Mouse (Mus musculus) embryonic fibroblast, embryonic 13.5 days (primary cell): Measurements from ENCODE around the gene Gfra1.

ENCODE experiments used
- CTCF ChIP-seq: IDR thresholded peaks from 2 replicates; pipeline ENCODE4 v1.5.1; 2011; ENCODE audit warnings: mild to moderate bottlenecking, control low read depth, low read length, moderate library complexity, borderline replicate concordance; ENCODE audit not compliant: insufficient read depth
- POLR2A ChIP-seq: IDR thresholded peaks from 2 replicates; pipeline ENCODE4 v1.6.1; 2011; ENCODE audit warnings: low read depth, mild to moderate bottlenecking, control low read depth, low read length, moderate library complexity

DNA sequence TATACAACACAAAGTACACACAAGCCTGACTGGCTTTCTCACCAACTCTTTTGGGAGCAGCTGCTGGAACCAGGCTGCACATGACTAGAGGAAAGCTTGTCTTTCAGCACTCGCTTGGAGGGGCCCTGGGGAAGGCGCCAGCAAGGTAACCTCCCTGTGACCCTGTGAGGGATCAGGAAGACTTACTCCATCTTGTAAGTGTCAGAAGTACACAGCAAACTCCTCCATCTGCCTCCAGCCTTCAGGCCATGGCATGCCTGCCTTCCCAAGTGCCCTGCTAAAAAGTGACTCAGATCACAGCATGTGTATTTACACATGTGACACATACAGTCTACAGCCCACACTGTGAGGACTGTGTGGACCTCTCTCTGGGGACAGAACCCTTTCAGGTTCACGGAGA is 36.0 kb downstream of the Gfra1 start:
- TF ChIP-seq POLR2A (no peak), CTCF (no peak)
